Mouse (Mus musculus) CH12.LX (cell line): Measurements from ENCODE around the gene Nmt2.

Experiments
- CTCF ChIP-seq, 2 experiments: IDR thresholded peaks in 1 of 2; conservative IDR thresholded peaks in 1 of 2; 2 replicates each; pipeline ENCODE4 v1.5.1; 2011 to 2012; ENCODE audit warnings: low read depth in 2 of 2, low read length in 2 of 2, improper control_type of control experiment in 1 of 2, inconsistent platforms in 1 of 2, mild to moderate bottlenecking in 1 of 2, moderate library complexity in 1 of 2
- MAFK ChIP-seq: IDR thresholded peaks from 2 replicates; pipeline ENCODE4 v1.6.1; 2011; ENCODE audit warnings: low read length, improper control_type of control experiment; ENCODE audit not compliant: insufficient replicate concordance
- MAX ChIP-seq: IDR thresholded peaks from 2 replicates; pipeline ENCODE4 v1.6.1; 2011; ENCODE audit warnings: low read length, improper control_type of control experiment
- PAX5 ChIP-seq: IDR thresholded peaks from 2 replicates; pipeline ENCODE4 v1.6.1; 2012; ENCODE audit warnings: low read length, inconsistent platforms, mixed read lengths
- POLR2A ChIP-seq: IDR thresholded peaks from 2 replicates; pipeline ENCODE4 v1.6.1; 2011; ENCODE audit warnings: low read depth, mild to moderate bottlenecking, improper control_type of control experiment, low read length
- SIN3A ChIP-seq: IDR thresholded peaks from 2 replicates; pipeline ENCODE4 v1.6.1; 2012; ENCODE audit warnings: low read length, improper control_type of control experiment, inconsistent platforms
- TBP ChIP-seq: conservative IDR thresholded peaks from 2 replicates; pipeline ENCODE4 v1.6.1; 2011; ENCODE audit warnings: low read depth, low read length, improper control_type of control experiment

- TF ChIP-seq CTCF (conservative IDR thresholded peaks at IDR 0.05 in 1 of 2, IDR thresholded peaks at IDR 0.05 in 1 of 2; ENCODE audit: low read depth in 2 of 2, low read length in 2 of 2): no peak
- TF ChIP-seq TBP: no peak
- no peak for TF ChIP-seq MAFK
- TF ChIP-seq POLR2A: no peak
- TF ChIP-seq SIN3A: peak; percentile 58; the same call in 1 of the 2 replicates
- TF ChIP-seq MAX: no peak
- TF ChIP-seq PAX5: no peak
Observed at GRCm38 (mm10) chr2:3284473-3285180, 615 bp downstream of the Nmt2 start.
